Mouse (Mus musculus) kidney, adult 2 months (tissue): ENCODE results near the gene Mageb18. TPM values are rescaled to one million over a fixed set of nuclear protein-coding genes. Genes with fewer than 3 reads are reported as not detected.
A peak's percentile ranks its signal among the peaks of the same experiment; 100 is the strongest.
"Not testable (repeated sequence)": the region's sequence is repeated elsewhere in the genome, so short reads cannot be mapped to it uniquely, and the experiment has no call there.

Experiments
- DNase-seq: peaks from one replicate; pipeline ENCODE4 v3.0.0; 2021
- H3K27ac ChIP-seq: fragments of 200-500 bp; 2 replicates; pipeline ENCODE4 v1.5.1; 2012; ENCODE audit warnings: low read depth, low read length, control low read depth, inconsistent platforms; ENCODE audit not compliant: insufficient read depth
- H3K27me3 ChIP-seq: fragments of 200-500 bp; replicated peaks from 2 replicates; pipeline ENCODE4 v1.6.1; 2012; ENCODE audit warnings: mild to moderate bottlenecking, moderate library complexity, low read length, inconsistent platforms; ENCODE audit not compliant: control insufficient read depth, insufficient read depth
- H3K36me3 ChIP-seq: fragments of 200-500 bp; 2 replicates; pipeline ENCODE4 v1.6.1; 2012; ENCODE audit warnings: mild to moderate bottlenecking, moderate library complexity, low read length, inconsistent platforms; ENCODE audit not compliant: control insufficient read depth, insufficient read depth
- H3K4me1 ChIP-seq: fragments of 200-500 bp; 2 replicates; pipeline ENCODE4 v1.6.1; 2011; ENCODE audit warnings: low read length; ENCODE audit not compliant: control insufficient read depth, insufficient read depth
- H3K4me3 ChIP-seq: fragments of 200-500 bp; 2 replicates; pipeline ENCODE4 v1.5.1; 2011; ENCODE audit warnings: mild to moderate bottlenecking, low read depth, low read length, control low read depth; ENCODE audit not compliant: insufficient read depth
- CTCF ChIP-seq: fragments of 200-500 bp; conservative IDR thresholded peaks from 2 replicates; pipeline ENCODE4 v1.5.1; 2011; ENCODE audit warnings: low read depth, mild to moderate bottlenecking, control low read depth, low read length, moderate library complexity, mixed read lengths; ENCODE audit not compliant: insufficient read depth, insufficient read length
- POLR2A ChIP-seq: fragments of 200-500 bp; IDR thresholded peaks from one replicate; pipeline ENCODE4 v1.6.1; 2011; ENCODE audit warnings: low read depth, low read length, control low read depth
- WGBS: fragments of 180-500 bp; shearing (Covaris S2); methylation state at CpG from one replicate; pipeline ENCODE4 v1.1.7; 2018; 5-methylcytosine and 5-hydroxymethylcytosine counted together
- polyA plus RNA-seq: library from polyadenylated mRNA; depleted of rRNA; stranded (reverse); fragments of >200 nt; gene quantifications from 2 replicates; pipeline ENCODE4 v1.2.3, GENCODE M21; 2012; rRNA removed

Gene Mageb18
- not detected in 2 replicates for polyA plus RNA-seq

DNA sequence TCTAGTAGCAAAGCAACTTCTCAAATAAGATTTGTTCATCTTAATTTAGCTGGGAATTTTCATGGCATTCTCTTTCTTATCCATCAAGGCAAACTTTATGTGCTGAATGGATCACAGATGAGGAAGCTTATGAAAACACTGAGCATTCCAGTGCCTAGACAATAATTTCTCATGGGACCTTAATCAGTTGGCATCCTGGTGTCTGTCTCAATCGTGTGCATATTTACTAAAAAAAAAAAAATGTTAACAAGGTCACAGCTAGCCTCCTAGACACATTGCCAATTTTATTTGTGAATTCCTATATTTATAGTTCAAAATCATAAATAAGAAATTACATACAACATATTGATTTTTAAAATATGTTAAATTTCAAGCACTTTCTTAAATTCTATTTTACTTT lies at the start of gene Mageb18:
Mageb18 (minus strand) TSS at position 101 of the 400 bp plus-strand sequence.
- no peaks in the 10 kb centered on the region for H3K27me3 ChIP-seq
- no peak within 1 kb of the TSS for H3K27ac ChIP-seq
- no peak within 1 kb of the TSS for H3K4me3 ChIP-seq
- H3K36me3 ChIP-seq = no peaks in the 10 kb centered on the region
- TF ChIP-seq POLR2A = no peak
- no peak for TF ChIP-seq CTCF
- no peaks in the 10 kb centered on the region for H3K4me1 ChIP-seq
- WGBS = 47% methylated on average over 1 of the region's 1 CpGs
- no peak for DNase-seq

- WGBS = 86% methylated on average over 3 of the region's 3 CpGs
- no peak overlapping the region for H3K27ac ChIP-seq
- TF ChIP-seq CTCF = no peak
- TF ChIP-seq POLR2A = no peak
- H3K4me3 ChIP-seq = no peak overlapping the region
- H3K4me1 ChIP-seq = no peaks in the 10 kb centered on the region
- H3K27me3 ChIP-seq = no peaks in the 10 kb centered on the region
- no peaks in the 10 kb centered on the region for H3K36me3 ChIP-seq
- DNase-seq = no peak
Measured at GRCm38 (mm10) chrX:92612788-92613187, 13.4 kb upstream of the Mageb18 start.

DNA sequence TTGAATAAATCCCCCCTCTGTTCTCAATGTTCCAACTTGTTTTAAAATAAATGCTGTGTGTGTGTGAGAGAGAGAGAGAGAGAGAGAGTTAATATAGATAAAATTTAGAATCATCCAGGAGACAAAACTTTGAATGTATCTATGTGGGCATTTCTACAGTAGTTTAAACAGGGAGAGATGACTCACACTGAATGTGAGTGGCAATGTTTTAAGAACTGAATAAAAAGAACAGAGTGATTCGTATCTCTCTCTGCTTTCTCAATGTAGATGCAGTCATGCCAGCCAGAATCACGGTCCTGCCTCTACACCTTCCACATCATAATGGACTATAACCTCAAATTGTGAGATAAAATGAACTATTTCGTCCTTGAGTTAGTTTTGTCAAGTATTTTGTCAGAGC lies 11.1 kb upstream of the Mageb18 start:
- H3K36me3 ChIP-seq = no peaks in the 10 kb centered on the region
- H3K4me3 ChIP-seq = no peak overlapping the region
- no peaks in the 10 kb centered on the region for H3K4me1 ChIP-seq
- 65% methylated on average over 3 of the region's 3 CpGs for WGBS
- no peak for DNase-seq
- H3K27ac ChIP-seq = no peak overlapping the region
- no peak for TF ChIP-seq CTCF
- no peak for TF ChIP-seq POLR2A
- H3K27me3 ChIP-seq = no peaks in the 10 kb centered on the region

DNA sequence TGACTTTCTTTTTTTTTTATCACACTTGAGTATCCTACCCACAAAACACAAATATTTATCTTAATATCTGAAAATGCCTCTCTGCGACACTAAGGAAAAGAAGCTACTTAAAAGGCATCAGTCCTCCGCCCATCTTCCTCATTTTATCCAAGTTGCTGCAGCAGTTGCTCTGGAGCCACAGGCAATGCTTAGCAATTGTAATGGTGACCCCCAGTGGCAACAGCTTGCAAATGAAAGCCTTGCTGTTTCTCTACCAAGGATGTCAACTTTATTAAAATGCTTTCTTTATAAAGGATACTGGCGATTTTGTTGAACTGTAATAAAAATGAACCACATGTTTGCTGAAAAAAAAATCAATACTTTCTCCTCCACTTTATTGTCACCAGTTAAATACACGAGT lies 2.0 kb downstream of the Mageb18 start:
- Histone ChIP-seq H3K4me3 (no peak overlapping the region), H3K4me1 (no peaks in the 10 kb centered on the region), H3K36me3 (no peaks in the 10 kb centered on the region), H3K27ac (no peak overlapping the region), H3K27me3 (no peaks in the 10 kb centered on the region)
- TF ChIP-seq CTCF = peak; percentile 39
- TF ChIP-seq POLR2A = no peak
- WGBS = 29% methylated on average over 4 of the region's 4 CpGs
- DNase-seq = no peak

GRCm38 (mm10) chrX:92527826-92528225 lies 71.5 kb downstream of the Mageb18 start:
- Histone ChIP-seq H3K27ac (no peak overlapping the region), H3K27me3 (no peaks in the 10 kb centered on the region), H3K4me3 (no peak overlapping the region), H3K36me3 (no peaks in the 10 kb centered on the region), H3K4me1 (no peaks in the 10 kb centered on the region)
- 79% methylated on average over 1 of the region's 1 CpGs for WGBS
- TF ChIP-seq CTCF = no peak
- no peak for DNase-seq

GRCm38 (mm10) chrX:92498254-92498653 lies 101.1 kb downstream of the Mageb18 start:
- Histone ChIP-seq H3K4me3 (no peak overlapping the region), H3K27me3 (no peaks in the 10 kb centered on the region), H3K36me3 (no peaks in the 10 kb centered on the region), H3K4me1 (no peaks in the 10 kb centered on the region), H3K27ac (no peak overlapping the region)
- TF ChIP-seq POLR2A = no peak
- no peak for TF ChIP-seq CTCF
- WGBS = 36% methylated on average over 1 of the region's 1 CpGs
- no peak for DNase-seq

DNA sequence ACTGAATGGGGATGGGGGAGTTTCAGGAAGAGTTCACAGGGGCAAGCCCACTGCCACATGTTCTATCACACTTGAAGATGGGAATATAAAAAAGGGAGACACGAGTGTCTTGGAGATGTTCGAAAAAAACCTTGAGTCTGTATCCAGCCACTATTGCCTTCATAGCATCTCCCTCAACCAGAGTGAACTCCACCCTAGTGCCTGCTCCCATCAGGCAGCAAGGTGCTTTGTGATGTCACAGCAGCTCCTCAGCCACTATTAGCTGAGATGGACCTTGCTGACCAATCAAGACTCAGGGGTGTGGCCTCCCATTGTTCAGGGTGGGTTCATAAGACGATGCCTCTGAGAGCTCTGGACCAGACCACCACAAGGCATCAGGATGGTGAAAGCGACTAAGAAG lies 109.7 kb downstream of the Mageb18 start, which contains the start of gene Gm5941:
Gm5941 (plus strand) TSS at position 301 of the 400 bp plus-strand sequence.
- 85% methylated on average over 4 of the region's 4 CpGs for WGBS
- DNase-seq = not testable (repeated sequence)

DNA sequence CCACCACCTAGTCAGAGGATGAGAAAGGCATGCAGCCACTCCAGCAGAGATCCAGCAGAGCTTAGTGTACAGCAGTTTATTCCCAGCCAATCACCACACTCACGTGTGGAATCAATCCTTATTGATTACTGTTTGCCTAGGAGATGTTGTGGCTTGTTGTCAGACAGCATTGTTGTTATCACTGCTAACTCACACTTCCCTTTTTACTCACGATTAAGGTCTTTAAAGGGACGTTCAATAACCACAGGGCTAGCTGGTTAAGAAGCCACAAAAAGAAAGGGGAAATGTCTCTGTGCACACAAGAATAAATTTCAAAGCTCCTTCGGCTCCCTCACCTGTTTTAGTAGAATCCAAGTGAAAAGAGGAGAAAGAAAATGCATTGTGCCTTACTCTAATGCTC lies 134.6 kb downstream of the Mageb18 start:
- no peaks in the 10 kb centered on the region for H3K4me1 ChIP-seq
- no peak overlapping the region for H3K27ac ChIP-seq
- 60% methylated on average over 4 of the region's 4 CpGs for WGBS
- no peak overlapping the region for H3K4me3 ChIP-seq
- H3K27me3 ChIP-seq = no peaks in the 10 kb centered on the region
- H3K36me3 ChIP-seq = no peaks in the 10 kb centered on the region
- TF ChIP-seq POLR2A (no peak), CTCF (no peak)
- DNase-seq = no peak

More for the DNA sequence above, 109.7 kb downstream of the Mageb18 start, which contains the start of gene Gm5941:
- H3K4me1 ChIP-seq, H3K36me3 ChIP-seq, H3K27me3 ChIP-seq, H3K27ac ChIP-seq, H3K4me3 ChIP-seq: not testable (repeated sequence)
